Mouse (Mus musculus) lung, adult 10 weeks (tissue): ENCODE measurements around the gene Gm5485. TPM values are rescaled to one million over a fixed set of nuclear protein-coding genes. Genes with fewer than 3 reads are reported as not detected.

Experiments
- polyA plus RNA-seq: library from polyadenylated mRNA; stranded (reverse); fragments of 350-450 nt; fragmentation: Illumina TruSeq; extraction: RNeasy Lipid Tissue Mini Kit (QIAGEN cat#74804); gene quantifications from one replicate; pipeline ENCODE4 v1.2.3, GENCODE M21; 2014; ENCODE audit warnings: low read depth, low replicate concordance; ENCODE audit not compliant: insufficient read depth

Gm5485 gene
- not detected for polyA plus RNA-seq

GRCm38 (mm10) chr16:48412246-48412645 is at the start of gene Gm5485:
Gene Gm5485, minus strand, starts transcription at chr16:48412416.

GRCm38 (mm10) chr16:48431027-48431426 is 18.8 kb upstream of the Gm5485 start, which contains the start of gene Morc1:
Gene Morc1, plus strand, starts transcription at chr16:48431237.

Other genes with a start within 250 kb of the Gm5485 start
- gene Dppa4, start 128.7 kb downstream of the Gm5485 start, polyA plus RNA-seq, result not detected
- gene Dppa2, start 108.5 kb downstream of the Gm5485 start, polyA plus RNA-seq, result not detected
- 0.10 TPM for gene Morc1, start 18.8 kb upstream of the Gm5485 start, polyA plus RNA-seq